Mouse (Mus musculus) left cerebral cortex, postnatal 36 days (tissue): ENCODE measurements around the gene Cnnm3. TPM values are rescaled to one million over a fixed set of nuclear protein-coding genes. Genes with fewer than 3 reads are reported as not detected.
A peak's percentile ranks its signal among the peaks of the same experiment; 100 is the strongest.
"Not testable (repeated sequence)": the region's sequence is repeated elsewhere in the genome, so short reads cannot be mapped to it uniquely, and the experiment has no call there.

ENCODE experiments used
- DNase-seq, 2 experiments: peaks; one replicate each; pipeline ENCODE4 v3.0.0; 2021 to 2022; ENCODE audit warnings: low spot score in 2 of 2, mixed read lengths in 1 of 2
- intact Hi-C: fragments of 180-260 bp; cut with DNase I; formaldehyde crosslinking; loops from one replicate; pipeline ENCODE4 v1.15.1; 2025
- total RNA-seq, 2 experiments: library from RNA; stranded (reverse); gene quantifications; 2 replicates each; pipeline ENCODE4 v1.2.3; 2021

Gene Cnnm3
- total RNA-seq, 2 experiments from 2014 or later: 30.4 to 32.9 TPM

DNA sequence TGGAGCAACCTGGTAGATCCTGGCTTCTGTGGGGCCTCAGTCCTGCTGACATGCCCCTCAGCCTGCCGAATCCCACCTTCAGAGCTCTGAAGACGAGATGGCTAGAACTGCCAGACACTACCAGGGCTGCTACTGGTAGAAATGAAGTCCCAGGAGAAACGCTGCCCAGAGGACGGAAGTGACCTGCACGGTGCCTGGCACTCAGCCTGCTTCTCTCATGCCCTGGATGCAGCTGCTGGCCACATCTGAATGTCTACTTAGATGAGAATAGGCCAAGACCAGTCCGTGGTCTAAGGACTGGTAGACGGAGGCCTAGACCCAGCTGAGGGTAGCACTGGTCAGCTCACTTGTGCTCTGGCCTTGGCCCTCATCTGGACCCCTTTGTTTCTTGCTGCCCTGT, 19.3 kb downstream of the Cnnm3 start:
- intact Hi-C loops: no loop called here
- no peak for DNase-seq

DNA sequence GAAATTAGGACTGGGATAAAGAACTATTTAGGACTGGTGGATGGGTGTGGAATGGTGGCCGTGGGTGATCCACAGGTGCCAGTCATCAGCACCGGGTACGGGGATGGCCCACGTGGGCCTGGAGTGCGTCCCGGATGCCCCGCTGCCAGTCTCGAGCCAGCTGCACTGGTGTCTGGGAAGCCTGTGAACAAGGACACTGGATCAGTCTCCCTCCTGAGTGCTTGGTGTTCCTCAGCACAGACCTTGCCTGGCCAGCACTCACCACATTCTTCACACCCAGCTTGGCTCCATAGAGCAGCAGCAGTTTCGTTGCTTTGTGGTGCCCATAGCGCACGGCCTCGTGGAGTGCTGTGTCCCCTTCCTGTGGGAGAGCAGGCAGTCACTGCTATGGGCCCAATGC, 19.8 kb downstream of the Cnnm3 start:
- no peak for DNase-seq
- intact Hi-C loops: no loop called here

DNA sequence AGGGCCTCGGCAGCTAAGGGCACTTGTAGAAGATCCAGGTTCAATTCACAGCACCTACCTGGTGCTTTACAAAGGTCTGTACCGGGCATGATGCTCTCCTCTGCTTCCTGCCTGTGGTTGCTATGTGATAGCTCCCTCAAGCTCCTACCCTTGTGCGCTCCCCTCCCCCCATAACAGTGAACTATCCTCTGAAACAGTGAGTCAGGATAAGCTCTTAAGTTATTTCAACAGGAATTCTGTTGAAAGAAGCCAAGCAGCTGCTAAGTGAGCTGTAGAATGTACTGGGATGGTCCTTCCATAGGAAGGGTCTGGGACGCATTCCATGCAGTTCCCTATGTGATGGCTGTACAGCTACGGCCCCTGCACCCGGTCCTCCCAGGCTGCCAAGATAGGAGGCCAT, 21.9 kb downstream of the Cnnm3 start:
- no peak for DNase-seq
- intact Hi-C loops: no loop called here

DNA sequence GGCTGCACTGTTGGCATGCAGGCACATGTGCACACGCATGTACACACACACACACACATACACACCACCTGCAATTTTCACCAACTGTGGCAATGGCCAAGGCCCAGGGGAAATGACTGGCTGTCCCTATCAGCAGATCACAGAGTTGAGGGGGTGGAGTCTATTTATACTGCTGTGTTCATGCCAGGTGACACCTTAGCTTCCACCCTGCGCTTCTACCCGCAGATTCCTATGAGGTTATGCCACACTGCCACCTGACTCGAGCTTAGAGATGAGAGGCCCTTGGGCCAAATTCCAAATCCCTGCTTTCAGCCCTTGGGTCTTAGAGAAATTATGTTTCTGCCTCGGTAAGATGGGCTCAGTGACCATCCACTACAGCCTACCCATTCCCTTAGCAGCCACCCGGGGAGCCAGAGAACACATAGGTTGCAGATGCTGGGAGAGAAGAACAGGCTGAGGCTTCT, 23.0 kb downstream of the Cnnm3 start:
- no peak for DNase-seq
- intact Hi-C loops: no loop called here

DNA sequence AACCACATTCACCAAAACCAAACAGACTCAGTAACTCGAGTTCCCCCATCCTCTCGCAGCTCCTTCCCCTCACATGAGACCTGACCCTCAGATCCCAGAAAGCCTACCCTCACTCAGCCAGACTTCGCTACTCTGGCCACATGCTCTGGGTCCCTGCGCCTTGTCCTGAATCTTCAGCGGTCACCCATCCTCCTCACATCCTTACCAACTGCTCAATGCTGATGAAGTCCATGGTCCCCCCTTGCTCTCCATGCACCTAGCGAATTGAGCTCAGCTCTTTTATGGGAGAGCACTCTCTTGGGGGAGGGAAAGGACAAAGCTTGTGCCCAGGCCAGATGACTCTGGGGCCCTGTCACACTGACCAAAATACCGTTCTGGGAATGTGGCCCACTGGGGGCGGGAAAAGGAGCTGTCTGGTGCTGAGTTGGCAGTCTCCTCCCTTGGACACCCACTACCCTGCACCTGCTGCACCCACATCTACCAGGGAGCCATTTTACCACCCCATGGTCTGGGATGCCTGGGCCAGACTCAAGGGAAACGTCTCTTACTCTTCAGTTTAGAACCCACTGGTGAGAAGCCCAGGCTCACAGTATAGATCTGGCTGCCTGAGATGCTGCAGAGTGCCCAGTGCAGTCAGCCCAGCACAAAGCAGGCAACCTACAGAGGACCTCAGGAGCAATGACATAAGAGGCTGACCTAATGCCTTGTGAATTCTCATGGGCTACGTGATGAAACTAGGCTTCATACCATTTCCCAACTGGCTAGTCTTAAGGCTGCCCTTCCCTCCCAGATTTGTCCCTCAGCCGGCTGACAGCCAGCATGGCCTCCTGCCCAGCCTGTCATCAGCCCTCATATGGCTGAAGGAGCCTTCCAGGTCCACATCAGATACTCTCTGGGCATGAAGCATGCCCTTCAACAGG, 24.1 kb downstream of the Cnnm3 start:
- intact Hi-C loops: no loop called here
- DNase-seq: no peak

DNA sequence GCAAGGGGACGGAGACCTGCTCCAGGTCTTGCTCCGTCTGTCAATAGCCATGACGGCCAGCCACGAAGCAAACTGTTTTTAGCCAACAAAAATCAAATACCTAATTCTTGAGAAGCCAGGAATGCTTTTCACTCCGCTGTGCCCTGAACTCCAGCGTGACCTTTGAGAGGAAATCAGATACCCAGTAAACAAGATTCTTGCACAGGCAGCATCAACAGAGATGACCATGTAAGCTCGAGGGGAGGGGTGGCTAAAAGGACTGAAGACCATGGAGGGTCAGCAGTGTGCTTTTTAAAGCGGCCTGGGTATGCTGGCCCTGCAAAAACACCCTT, 24.7 kb downstream of the Cnnm3 start:
- intact Hi-C loops: no loop called here

DNA sequence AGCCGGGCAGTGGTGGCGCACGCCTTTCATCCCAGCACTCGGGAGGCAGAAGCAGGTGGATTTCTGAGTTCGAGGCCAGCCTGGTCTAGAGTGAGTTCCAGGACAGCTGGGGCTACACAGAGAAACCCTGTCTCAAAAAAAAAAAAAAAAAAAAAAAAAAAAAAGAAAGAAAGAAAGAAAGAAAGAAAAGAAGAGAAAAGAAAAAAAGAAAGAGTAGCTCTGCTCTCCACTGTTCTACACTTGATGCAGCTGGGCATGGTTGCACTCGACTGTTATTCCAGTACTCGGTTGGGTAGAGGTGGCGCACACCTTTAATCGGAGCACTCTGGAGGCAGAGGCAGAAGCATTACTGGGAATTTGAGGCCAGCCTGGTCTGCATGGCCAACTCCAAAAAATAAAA, 25.1 kb downstream of the Cnnm3 start, which contains the start of gene Ankrd23:
Ankrd23 (minus strand) TSS at position 101 of the 400 bp plus-strand sequence.
- DNase-seq, intact Hi-C loops: not testable (repeated sequence)

More for the DNA sequence above, 24.7 kb downstream of the Cnnm3 start:
- DNase-seq: no peak

DNA sequence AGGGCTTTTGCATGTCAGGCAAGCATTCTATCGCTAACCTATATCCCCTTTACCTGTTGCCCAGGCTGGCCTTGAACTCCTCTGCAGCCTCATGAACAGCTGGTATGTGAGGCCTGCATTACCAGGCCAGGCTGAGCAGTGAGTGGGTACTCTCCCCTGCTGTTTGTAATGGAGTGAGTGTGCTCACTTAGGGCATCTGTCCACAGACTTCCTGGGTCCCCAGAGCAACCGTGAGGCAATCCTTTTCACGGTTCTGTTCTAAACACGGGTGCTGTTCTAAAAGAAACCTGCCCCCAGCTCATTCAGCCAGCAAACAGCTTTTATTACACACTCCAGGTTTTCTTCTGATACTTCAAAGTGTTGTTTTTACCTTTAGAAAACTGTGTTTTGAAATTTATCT, 27.1 kb downstream of the Cnnm3 start:
- DNase-seq: no peak
- intact Hi-C loops: no loop called here

DNA sequence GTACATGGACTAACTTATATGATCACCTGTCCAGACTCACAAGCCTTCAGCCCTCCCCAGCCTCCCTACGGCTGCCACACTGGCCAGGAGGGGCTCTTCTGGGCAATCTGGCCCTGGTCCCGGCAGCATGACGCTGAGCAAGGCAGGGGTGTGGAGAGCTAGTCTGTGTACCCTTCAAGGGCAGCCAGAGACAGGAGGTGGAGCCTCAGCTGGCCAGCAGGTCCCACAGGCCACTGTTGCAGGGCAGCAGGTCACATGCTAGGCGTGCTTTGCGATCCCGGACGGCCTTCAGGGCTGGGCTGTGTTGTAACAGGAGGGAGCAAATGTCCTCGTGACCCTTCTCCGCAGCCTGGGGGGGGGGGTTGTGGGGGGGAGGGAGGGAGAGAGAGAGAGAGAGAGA, 27.5 kb downstream of the Cnnm3 start, which contains the start of gene Gm42417:
Gm42417 (minus strand) TSS at position 244 of the 400 bp plus-strand sequence.
- no peak for DNase-seq

DNA sequence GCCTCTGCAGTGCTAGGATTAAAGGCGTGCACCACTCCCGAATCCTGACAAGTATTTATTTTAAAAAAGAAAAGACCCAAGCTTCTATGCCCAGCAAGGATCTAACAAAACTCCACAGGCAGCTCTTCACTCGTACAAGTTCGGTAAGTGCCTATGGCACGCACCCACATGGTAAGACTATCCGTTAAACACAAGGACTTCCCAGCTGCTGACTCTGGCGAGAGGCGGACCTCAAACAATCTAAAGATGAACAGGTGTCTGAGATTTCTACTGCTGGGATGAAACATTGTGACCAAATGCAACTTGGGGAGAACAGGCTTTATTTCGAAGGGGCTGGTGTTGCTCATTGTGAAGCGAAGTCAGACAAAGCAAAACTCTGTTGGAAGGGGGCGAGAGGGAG, 28.5 kb downstream of the Cnnm3 start:
- intact Hi-C loops: no loop called here
- DNase-seq: no peak

More for the DNA sequence above, 27.5 kb downstream of the Cnnm3 start, which contains the start of gene Gm42417:
- intact Hi-C loops: no loop called here

DNA sequence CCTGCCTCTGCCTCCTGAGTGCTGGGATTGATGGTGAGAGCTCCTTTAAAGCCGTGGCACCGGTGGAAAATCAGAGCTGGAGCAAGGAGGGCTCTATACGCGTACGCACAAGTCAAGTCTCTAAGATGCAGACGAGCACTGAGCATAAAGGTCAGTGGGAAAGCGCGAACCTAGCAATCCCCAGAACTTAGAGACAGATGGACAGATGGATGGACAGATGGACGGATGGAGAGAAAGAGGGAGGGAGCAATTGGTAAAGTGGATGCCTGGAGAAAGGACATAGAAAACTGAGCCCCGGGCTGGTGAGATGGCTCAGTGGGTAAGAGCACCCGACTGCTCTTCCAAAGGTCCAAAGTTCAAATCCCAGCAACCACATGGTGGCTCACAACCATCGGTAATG, 29.1 kb downstream of the Cnnm3 start:
- DNase-seq: no peak
- intact Hi-C loops: no loop called here

DNA sequence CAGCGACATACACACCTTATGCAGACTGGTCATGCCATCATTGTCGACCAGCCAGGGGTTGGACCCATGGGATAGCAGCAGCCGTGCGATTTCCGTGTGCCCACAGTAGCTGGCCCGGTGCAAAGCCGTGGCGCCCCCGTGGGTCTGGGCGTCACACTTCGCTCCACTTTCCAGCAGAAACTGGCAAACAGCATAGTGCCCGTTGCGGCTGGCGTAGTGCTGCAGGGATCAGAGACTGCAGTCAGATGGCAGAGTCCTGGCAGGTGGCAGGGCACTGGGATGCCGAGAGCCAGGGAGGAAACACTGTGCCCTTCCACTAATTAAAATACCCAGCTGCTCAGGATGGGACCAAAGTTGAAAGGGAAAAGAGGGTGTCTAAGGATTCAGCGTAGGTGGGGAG, 30.2 kb downstream of the Cnnm3 start:
- DNase-seq: no peak
- intact Hi-C loops: no loop called here

DNA sequence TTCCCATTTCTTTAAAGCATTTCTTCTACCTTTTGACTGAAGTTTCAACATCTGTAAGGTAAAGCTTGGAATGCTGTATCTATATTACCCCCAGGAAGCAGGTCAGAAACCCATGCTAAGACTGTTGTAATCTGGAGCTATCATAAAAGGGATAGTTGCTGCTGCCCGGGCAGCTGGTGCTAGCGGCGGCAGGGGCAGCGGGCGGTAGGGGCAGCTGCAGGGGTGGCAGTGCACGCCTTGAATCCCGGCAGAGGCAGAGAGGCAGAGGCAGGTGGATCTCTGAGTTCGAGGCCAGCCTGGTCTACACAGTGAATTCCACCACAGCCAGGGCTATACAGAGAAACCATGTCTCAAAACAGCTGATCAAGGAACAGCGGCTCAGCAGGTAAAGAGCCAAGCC, 31.3 kb downstream of the Cnnm3 start:
- intact Hi-C loops: no loop called here
- DNase-seq: no peak

DNA sequence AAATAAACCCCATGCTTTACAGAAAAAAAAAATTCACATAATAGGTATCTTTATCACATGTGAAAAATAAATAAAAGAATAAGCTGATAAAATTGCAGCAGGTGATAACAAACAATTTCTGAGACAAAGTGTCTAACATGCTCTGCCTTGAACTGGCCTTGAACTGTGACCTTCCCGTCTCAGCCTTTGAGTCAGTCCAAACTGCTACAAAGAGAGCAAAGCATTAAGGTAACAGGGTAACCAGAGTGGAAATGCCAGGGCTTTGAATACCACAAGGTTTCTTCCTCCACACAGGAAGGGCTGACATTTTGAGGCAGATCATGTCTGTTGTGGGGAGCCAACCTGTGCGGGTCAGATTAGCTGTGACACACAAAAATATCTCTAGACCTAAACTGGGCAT, 33.7 kb downstream of the Cnnm3 start:
- no peak for DNase-seq
- intact Hi-C loops: no loop called here

DNA sequence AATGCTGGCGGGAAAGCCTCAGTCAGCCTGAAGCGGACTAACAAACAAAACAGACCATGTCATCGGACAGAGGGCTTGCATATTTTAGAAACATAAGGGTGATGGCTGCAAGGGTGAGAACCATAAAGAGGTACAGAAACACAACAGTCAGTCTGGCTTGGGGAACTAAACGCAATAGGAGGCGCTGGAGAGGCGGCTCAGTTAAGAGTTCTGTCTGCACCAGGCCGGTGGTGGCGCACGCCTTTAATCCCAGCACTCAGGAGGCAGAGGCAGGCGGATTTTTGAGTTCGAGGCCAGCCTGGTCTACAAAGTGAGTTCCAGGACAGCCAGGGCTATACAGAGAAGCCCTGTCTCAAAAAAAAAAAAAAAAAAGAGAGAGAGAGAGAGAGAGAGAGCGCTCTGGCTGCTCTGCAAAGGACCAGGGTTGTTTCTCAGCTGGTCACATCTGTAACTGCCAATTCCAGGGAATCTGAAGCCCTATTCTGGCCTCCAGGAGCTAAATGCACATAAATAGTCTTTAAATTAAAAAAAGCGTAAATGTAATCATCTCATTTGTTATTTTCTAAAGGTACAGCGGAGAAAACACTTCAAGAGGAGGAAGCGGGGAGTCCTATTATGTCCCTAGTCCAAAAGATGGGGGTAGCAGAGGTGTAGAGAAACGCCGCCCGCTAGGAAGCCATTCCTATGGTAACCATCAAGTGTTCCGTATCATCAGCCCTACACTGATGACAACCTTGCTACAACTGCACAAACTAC, 34.4 kb downstream of the Cnnm3 start:
- intact Hi-C loops: loop anchor here (2.0 kb wide), 1 partner anchor 139 kb away; no protein-coding TSS in a partner anchor
- DNase-seq: no peak

DNA sequence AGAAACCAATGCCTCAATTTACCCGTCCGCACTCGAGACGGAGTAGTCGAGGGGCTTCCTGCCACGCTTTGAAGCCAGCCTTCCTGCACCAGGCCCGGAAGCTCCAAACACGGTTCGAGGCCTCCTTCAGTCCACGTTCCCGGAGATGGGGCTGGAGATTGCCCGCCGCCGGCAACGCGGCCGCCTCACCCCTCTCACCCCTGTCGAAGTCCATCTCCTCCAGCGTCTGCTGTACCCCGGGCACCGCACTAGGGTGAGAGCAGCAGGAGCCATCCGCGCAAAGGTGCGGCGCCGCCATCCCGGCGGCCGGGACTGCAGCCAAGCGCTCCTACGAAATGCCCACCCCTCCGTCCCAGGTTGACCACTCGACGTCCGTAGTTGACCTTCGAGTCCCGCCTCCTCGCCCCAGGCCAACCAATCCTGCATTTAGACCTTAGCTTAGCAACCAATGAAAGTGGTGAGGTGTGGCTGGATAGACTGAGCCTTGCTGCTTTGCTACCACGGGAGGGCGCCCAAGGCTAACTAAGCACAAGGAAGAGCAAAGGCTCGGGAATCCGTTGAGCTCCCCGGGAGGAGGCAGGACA, 35.3 kb downstream of the Cnnm3 start, which contains the start of gene Ankrd39:
Ankrd39 (minus strand) TSS at position 558 of the 584 bp plus-strand sequence.
- intact Hi-C loops: loop anchor here (1.0 to 2.0 kb wide), 2 partner anchors 88 to 138 kb away; no protein-coding TSS in a partner anchor
- peak; percentile 95 to 97 for DNase-seq

DNA sequence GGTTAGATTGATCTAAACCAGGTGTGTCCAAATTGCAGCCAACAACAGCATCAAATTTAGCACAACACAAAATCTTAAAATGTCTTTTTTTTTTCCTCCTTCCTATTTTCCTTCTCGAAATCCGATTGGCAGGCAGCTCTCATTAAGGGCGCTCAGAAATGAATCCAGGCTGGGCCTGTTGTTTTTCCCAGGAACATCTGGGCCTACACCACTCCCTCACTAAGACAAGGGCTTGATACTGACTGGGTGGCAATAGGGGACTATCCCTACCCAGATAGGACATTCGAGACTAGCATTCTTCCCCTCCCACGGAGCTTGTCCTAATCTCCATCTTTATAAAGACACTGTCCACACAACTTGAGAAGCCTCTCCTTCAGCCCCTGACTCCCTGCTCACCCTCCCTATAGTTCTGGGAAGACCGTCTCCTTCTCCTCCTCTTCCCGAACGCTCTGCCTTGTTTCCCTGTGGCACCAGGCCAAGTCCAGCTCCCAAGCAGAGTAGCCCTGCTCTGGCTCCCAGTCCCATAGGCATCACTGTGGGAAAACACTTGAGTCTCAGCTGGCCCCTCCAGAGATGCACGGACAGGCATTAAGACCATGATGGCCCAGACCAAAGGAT, 36.4 kb downstream of the Cnnm3 start:
- peak in 1 of 2 experiments; percentile 26 for DNase-seq
- intact Hi-C loops: loop anchor here (1.0 to 2.0 kb wide), 2 partner anchors 87 to 137 kb away; no protein-coding TSS in a partner anchor

DNA sequence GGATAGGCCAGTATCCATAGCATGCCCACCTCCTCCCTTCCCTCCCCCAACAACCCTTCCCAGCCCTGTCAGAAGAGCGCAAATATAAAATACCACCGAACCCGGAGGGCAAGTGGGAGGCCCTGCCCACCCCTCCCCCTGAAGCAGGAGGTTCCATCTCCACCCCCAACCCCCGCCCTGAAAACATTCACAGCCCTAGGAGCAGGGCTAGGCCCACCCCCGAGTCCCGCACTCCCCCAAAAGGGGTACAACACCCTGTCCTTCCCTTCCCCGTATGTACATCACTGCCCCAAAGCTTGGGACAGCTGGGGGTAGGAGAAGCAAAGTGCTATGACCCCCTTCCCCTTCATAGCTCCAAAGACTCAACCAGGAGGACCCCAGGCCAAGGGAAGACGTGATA, 37.1 kb downstream of the Cnnm3 start:
- intact Hi-C loops: no loop called here
- no peak for DNase-seq

DNA sequence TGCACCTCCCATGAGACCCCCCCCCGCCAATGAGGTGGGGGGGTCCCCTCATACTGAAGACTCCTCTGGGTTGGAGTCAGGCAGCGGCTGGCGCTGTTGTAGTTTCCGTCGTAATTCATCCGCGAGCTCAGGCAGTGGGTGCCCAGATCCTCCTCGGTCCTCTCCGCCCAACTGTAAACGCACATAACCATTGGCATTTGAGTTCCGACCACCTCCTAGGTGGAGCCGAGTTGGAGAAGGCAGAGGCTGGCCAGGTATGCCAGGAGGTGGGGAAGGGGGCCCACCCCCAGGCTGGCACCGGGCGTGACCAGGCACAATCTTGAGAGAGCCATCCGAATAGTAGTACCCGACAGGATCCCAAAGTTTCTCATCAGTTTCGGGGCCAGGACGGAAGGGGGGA, 37.8 kb downstream of the Cnnm3 start:
- intact Hi-C loops: no loop called here

More for the DNA sequence above, 37.8 kb downstream of the Cnnm3 start:
- no peak for DNase-seq
